Mouse (Mus musculus) forebrain, embryonic 10.5 days (tissue): ENCODE data around the gene Rrp36. TPM values are rescaled to one million over a fixed set of nuclear protein-coding genes. Genes with fewer than 3 reads are reported as not detected.

ENCODE experiments used
- DNase-seq: peaks from one replicate; pipeline ENCODE4 v3.0.0-alpha.2; 2017; ENCODE audit warnings: low spot score; ENCODE audit errors: extremely low spot score
- H3K27ac ChIP-seq: fragments of 300-500 bp; sonication (generic); 2 replicates; pipeline ENCODE4 v1.5.1; 2016; ENCODE audit warnings: mild to moderate bottlenecking
- H3K27me3 ChIP-seq: fragments of 300-500 bp; sonication (generic); 2 replicates; pipeline ENCODE4 v1.6.1; 2016; ENCODE audit warnings: mild to moderate bottlenecking; ENCODE audit not compliant: poor library complexity, severe bottlenecking
- H3K36me3 ChIP-seq: fragments of 300-500 bp; sonication (generic); replicated peaks from 2 replicates; pipeline ENCODE4 v1.6.1; 2016; ENCODE audit warnings: mild to moderate bottlenecking, moderate library complexity
- H3K4me1 ChIP-seq: fragments of 300-500 bp; sonication (generic); 2 replicates; pipeline ENCODE4 v1.6.1; 2016
- H3K4me3 ChIP-seq: fragments of 300-500 bp; sonication (generic); 2 replicates; pipeline ENCODE4 v1.5.1; 2016; ENCODE audit warnings: mild to moderate bottlenecking, moderate library complexity
- H3K9me3 ChIP-seq: fragments of 300-500 bp; sonication (generic); 2 replicates; pipeline ENCODE4 v1.6.1; 2016; ENCODE audit warnings: mild to moderate bottlenecking, moderate library complexity
- WGBS: fragments of 180-500 bp; shearing (Covaris S2); methylation state at CpG from one replicate; pipeline ENCODE4 v1.1.7; 2016; 5-methylcytosine and 5-hydroxymethylcytosine counted together
- polyA plus RNA-seq: library from polyadenylated mRNA; unstranded; fragments of >200 nt; fragmentation: Nextera tagmentation; extraction: Ambion mirVana; gene quantifications from 2 replicates; pipeline ENCODE4 v1.2.1, GENCODE M21; 2016

The Rrp36 gene
- polyA plus RNA-seq, 1 experiment from 2014 or later = 70.1 TPM

- peaks cover 13% of the 10 kb centered on the region for H3K36me3 ChIP-seq
- H3K27ac ChIP-seq = peak overlapping the region; percentile 96
- peaks cover 96% of the 10 kb centered on the region for H3K4me1 ChIP-seq
- peak overlapping the region; percentile 44 for H3K4me3 ChIP-seq
- DNase-seq = no peak
- H3K27me3 ChIP-seq = no peaks in the 10 kb centered on the region
- H3K9me3 ChIP-seq = 0 out of 2 replicates have a peak, but pooled peaks cover 4% of the 10 kb centered on the region
- 63% methylated on average over 12 of the region's 12 CpGs for WGBS
These were observed 56.4 kb downstream of the Rrp36 start for GRCm38 (mm10) chr17:46617799-46618198.

Other genes with a start within 250 kb of the Rrp36 start
- 0.76 TPM in 1 of 2 replicates, not detected in the other for gene Crip3, start 245.4 kb downstream of the Rrp36 start, polyA plus RNA-seq
- gene Slc22a7, start 235.9 kb downstream of the Rrp36 start, polyA plus RNA-seq = not detected in 2 replicates
- 0.71 and 1.1 TPM in 2 replicates for gene Ttbk1, start 186.7 kb downstream of the Rrp36 start, polyA plus RNA-seq
- gene Dnph1, start 177.6 kb downstream of the Rrp36 start, polyA plus RNA-seq = 107 TPM in 2 replicates
- 3.5 and 3.7 TPM in 2 replicates for gene Cul9, start 128.0 kb downstream of the Rrp36 start, polyA plus RNA-seq
- 5.4 and 5.5 TPM in 2 replicates for gene Srf, start 118.2 kb downstream of the Rrp36 start, polyA plus RNA-seq
- 66.0 and 68.4 TPM in 2 replicates for gene Ptk7, start 44.8 kb downstream of the Rrp36 start, polyA plus RNA-seq
- 29.1 and 31.8 TPM in 2 replicates for gene Klc4, start 28.3 kb downstream of the Rrp36 start, polyA plus RNA-seq
- gene Mrpl2, start 28.1 kb downstream of the Rrp36 start, polyA plus RNA-seq = 136 and 137 TPM in 2 replicates
- 38.0 and 40.9 TPM in 2 replicates for gene Cul7, start 24.0 kb downstream of the Rrp36 start, polyA plus RNA-seq
- gene Mea1, start 4.4 kb upstream of the Rrp36 start, polyA plus RNA-seq = 163 and 165 TPM in 2 replicates
- 132 and 133 TPM in 2 replicates for gene Klhdc3, start 6.6 kb upstream of the Rrp36 start, polyA plus RNA-seq
- gene Ppp2r5d, start 30.8 kb upstream of the Rrp36 start, polyA plus RNA-seq = 144 and 154 TPM in 2 replicates
- gene Pex6, start 37.1 kb upstream of the Rrp36 start, polyA plus RNA-seq = 19.6 and 20.2 TPM in 2 replicates
- gene Gnmt, start 54.8 kb upstream of the Rrp36 start, polyA plus RNA-seq = 0.80 and 0.87 TPM in 2 replicates
- 71.8 and 71.9 TPM in 2 replicates for gene Cnpy3, start 77.9 kb upstream of the Rrp36 start, polyA plus RNA-seq
- gene Ptcra, start 89.4 kb upstream of the Rrp36 start, polyA plus RNA-seq = 0.55 and 1.00 TPM in 2 replicates
- gene 2310039H08Rik, start 98.3 kb upstream of the Rrp36 start, polyA plus RNA-seq = 54.4 and 54.7 TPM in 2 replicates
- 242 and 248 TPM in 2 replicates for gene Rpl7l1, start 108.3 kb upstream of the Rrp36 start, polyA plus RNA-seq
- 2.9 and 4.1 TPM in 2 replicates for gene Bicral, start 184.1 kb upstream of the Rrp36 start, polyA plus RNA-seq
- 43.1 and 48.4 TPM in 2 replicates for gene Tbcc, start 216.3 kb upstream of the Rrp36 start, polyA plus RNA-seq
- not detected in 2 replicates for gene Prph2, start 236.1 kb upstream of the Rrp36 start, polyA plus RNA-seq